Mouse (Mus musculus): ENCODE measurements around the gene Fancg. TPM values are rescaled to one million over a fixed set of nuclear protein-coding genes. Genes with fewer than 3 reads are reported as not detected.

The Fancg gene
- 8.2 and 9.7 TPM in 2 replicates for polyA plus RNA-seq (2012; rRNA removed)

DNA sequence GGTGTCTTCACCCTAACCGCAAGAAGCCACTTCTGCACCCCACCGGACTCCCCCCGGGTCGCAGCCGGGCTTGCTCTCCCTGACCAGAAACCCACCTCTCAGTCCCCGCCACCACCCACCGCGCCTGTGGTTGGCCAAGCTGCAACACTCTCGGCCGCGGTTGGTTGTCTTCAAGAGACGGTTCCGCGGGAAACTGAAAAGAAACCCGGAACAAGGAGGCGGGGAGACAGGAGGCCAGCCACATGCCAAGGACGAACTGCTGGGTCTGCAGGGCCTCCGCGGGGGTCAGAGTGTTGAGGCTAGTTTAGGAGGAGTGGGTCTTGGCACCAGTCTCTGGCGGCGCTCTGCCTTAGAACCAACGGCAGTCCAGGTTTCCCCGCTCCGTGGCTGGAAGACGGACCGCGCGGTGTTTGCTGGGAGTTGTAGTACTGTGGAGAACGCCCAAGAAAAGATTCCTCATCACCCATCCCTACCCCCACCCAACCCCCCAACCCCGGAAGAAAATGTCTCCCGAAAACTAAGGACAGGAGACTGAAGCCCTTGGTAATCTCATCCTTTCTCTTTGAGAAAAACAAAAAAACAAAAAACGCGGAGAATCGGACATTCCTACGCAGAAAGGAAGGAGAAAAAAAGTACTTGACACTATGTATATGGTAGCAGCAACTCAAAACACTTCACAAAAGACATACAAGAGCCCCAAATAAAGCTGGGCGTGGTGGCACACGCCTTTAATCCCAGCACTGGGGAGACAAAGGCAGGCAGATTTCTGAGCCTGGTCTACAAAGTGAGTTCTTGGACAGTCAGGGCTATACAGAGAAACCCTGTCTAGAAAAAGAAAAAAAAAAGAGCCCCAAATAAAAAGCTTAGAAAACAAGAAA, at the start of gene Fancg:
Gene Fancg, minus strand, starts transcription at position 346 of the 878 bp plus-strand sequence.

DNA sequence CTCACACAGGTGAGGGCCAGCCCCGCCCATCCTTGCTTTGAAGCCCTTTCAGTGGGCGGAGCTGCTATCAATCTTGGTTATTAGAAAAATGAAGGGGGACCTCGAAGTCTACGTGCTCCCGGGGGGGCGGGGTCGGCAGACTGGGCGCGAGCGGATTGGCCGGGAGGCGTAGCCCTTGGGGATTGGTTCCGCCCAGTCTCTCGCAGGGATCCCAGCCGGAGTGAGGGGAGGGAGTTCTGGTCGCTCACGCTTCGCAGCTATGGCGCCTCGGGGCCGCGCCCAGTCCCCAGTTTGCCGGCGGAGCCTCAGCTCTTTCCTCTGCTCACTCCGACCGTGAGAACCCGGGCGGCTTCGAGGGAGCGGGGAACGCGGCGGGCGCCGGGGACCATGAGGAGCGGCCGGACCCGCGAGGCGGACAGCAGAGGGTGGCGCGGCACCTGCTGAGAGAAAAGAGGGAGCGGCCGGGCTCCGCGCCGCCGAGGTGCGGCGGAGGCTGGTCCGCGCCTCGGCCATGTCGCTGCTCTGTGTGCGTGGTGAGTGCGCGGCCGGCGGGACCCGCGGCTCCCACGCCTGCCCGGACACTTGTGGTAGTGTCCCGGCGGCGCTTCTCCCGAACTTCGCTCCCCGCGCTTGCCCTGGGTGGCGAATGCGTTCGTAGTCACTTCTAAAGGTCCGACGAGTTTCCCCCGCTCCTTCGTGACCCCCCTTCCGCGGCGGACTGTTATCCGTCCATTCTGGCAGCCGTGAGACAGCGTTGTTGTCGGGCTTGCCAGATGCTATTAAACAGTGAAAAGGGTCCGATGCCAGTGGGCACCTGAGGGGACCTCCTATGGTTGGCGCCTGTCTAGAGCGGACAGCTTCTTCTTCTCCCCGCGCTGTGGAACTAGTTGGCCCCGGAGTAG, 48.7 kb upstream of the Fancg start, which contains the start of gene Unc13b:
Gene Unc13b, plus strand, starts transcription at position 201 of the 902 bp plus-strand sequence.

DNA sequence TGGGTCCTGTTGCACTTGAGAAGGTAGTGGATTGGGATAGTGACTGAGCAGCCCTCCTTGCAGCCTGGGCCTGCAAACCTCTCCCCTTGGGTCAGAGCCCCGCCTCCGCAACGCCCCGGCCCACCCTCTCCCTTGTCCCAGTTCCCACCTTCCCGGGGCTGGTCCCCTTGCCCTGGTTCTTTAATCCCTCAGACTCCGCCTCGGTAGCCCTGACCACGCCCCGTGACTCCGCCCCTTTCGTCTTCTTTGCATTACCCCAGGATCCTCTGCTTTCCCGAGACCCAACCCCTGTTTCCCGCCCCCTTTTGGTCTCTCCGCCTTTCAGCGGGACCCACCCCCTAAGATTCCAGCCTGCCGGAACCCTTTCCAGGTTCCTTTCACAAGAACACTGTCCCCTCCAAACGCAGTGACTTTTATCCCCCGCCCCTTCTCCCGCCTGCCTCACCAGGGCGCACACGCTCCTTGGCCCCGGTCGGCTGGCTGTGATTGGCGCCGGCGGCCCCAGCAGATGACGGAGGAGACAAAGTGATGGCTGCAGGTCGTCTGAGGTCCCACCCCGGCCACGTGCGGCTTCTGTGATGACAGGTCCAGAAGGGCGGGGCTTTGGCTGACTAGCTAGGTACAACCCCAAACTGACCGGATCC, 35.5 kb upstream of the Fancg start, which contains the start of gene Fam214b:
Gene Fam214b, minus strand, starts transcription at position 562 of the 644 bp plus-strand sequence.

DNA sequence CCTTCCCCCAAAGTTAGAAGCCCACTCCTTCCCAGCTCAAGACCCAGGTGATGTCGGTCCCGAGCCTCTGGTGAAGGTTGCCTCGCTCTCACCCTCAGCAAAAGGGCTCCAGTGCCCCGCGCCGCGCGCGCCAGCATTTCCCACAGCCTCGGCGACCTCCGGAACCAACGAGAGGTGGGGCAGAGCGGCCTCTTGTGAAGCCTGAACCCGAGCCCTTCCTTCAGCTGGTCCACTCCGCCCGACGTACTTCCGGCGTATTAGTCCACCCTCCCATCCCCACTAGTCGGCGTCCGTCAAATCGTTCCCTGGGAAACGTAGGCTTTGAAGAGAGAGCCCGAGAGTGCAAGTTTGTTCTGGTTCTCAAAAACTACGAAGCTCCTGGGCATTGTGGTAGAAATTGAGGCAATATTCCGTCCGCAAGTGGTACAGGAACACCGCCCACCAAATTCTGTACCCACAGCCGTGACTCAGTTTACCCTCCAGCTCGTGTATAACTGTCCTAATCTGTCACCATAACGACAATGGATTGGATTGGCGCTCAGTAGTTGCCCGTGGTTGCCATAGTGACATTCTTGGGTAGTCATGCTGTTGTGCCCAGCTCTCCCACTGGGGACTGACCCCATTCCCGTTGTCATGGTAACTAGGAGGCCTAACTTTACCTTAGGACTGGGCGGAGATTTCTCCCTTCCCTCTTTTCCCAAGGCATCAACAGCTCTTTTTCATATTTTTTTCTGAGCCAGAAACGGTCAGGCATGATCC, 21.1 kb upstream of the Fancg start, which contains the start of gene Stoml2:
Gene Stoml2, minus strand, starts transcription at position 474 of the 759 bp plus-strand sequence.

DNA sequence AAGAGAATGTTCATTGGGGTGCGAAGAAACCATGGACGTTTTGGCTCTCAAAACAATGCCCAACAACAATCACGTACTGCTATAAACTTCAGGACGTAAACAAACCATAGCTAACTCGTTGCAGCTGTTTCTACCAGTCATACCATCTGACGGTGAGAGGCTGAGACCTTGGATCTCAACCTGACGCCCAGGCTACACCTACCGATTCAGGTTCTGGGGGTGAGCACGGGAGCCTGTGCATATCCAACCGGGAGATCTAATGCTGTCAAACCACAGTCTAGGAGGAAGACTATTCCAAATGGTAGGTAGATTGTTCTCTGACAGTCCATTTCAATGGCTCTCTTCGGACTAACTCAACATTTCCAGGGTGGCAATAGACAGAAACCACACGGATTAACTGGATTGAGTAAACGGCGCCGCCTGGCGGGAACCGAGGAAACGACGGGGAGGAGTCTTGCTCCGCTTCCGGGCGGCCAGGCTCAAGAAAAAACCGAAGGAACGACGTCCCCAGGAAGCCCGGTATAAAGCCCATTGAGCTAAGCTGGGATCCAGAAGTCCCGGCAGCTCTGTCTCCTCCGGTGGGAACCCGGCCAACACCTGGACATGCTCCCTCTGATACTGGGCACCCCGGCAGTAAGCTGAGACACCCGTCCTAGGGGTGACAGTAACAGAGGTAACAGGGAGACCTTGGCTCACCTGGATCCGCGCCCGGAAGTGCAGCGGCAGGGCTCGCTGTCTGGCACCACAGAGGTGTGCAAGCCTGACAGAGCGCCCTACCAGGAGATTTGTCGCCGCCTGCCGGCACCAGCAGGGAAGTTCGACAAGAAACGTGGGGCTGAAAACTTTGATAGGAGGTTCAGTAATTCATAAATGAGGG, 15.0 kb upstream of the Fancg start, which contains the start of gene Pigo:
Gene Pigo, minus strand, starts transcription at position 736 of the 877 bp plus-strand sequence.

DNA sequence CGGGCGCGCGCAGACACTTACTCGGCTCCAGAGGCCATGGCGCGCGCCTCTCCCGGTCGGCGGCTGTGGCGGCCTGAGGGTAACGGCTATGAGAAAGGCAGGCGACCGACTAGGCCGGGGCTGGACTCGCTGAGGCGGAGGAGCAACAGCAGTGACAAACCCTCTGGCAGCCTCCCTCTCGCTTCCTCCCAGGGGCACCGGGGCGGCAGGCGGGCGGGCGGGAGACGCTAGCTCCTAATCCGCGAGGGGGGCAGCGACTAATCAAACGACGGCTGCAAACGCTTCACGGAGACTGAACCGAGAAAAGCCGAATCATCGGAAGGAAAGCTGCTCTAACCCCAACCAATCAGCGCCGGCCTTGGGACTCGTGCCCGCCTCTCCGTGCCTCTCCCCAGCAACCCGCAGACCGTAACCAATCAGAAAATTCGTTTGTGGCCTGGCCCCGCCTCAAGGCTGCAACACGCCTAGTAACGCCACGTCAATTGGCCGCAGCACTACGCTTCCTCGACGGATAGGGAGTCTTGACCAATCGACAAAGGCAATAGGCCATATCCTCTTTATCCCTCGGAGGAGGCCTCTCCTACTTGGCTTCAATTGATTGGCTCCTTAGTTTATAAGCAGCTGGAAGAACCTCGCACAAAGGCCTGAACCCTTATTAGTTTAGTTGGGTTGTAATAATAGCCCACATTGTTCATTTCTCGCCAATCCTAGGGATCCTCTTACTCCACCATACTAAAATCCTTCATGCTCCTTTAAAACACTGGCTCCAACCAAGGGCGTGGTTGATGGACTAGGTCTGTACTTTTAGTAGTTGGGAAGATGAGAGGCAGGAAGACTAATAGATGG, 9.9 kb downstream of the Fancg start, which contains the start of gene Vcp:
Gene Vcp, minus strand, starts transcription at position 367 of the 846 bp plus-strand sequence.

DNA sequence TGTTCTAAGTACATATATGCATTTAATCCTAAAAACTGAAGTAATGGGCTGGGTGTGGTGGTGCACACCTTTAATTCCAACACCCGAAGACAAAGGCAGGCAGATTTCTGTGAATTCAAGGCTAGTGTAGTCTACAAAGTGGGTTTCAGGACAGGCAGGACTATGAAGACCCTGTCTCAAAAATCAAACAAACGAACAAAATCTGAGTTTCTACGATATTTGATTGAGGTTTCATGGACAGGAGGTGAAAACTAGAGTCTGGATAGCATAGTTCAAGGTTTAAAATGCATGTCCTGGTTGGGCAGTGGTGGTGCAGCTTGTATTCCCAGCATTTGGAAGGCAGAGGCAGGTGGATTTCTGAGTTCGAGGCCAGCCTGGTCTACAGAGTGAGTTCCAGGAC, 41.0 kb downstream of the Fancg start, which contains the start of gene 1700022I11Rik:
Gene 1700022I11Rik, plus strand, starts transcription at position 301 of the 400 bp plus-strand sequence.

Other genes with a start within 250 kb of the Fancg start
- 0.02 and 0.17 TPM in 2 replicates for gene Ccl21a, start 236.5 kb downstream of the Fancg start, polyA plus RNA-seq (2012; rRNA removed)
- 0.11 and 0.25 TPM in 2 replicates for gene Fam205a1, start 156.6 kb downstream of the Fancg start, polyA plus RNA-seq (2012; rRNA removed)
- gene Gm12394, start 153.7 kb downstream of the Fancg start, polyA plus RNA-seq (2012; rRNA removed) = not detected in 2 replicates
- 0.03 and 0.06 TPM in 2 replicates for gene Fam205c, start 136.3 kb downstream of the Fancg start, polyA plus RNA-seq (2012; rRNA removed)
- gene Phf24, start 93.8 kb downstream of the Fancg start, polyA plus RNA-seq (2012; rRNA removed) = 0.09 TPM in 2 replicates
- gene Dnajb5, start 60.7 kb downstream of the Fancg start, polyA plus RNA-seq (2012; rRNA removed) = 0.85 and 0.96 TPM in 2 replicates
- gene 1700022I11Rik, start 40.9 kb downstream of the Fancg start, polyA plus RNA-seq (2012; rRNA removed) = 0.06 TPM in 1 of 2 replicates, not detected in the other
- 84.9 and 92.1 TPM in 2 replicates for gene Vcp, start 10.0 kb downstream of the Fancg start, polyA plus RNA-seq (2012; rRNA removed)
- 6.6 and 9.3 TPM in 2 replicates for gene Pigo, start 15.3 kb upstream of the Fancg start, polyA plus RNA-seq (2012; rRNA removed)
- 74.1 and 96.3 TPM in 2 replicates for gene Stoml2, start 21.2 kb upstream of the Fancg start, polyA plus RNA-seq (2012; rRNA removed)
- 15.8 and 22.5 TPM in 2 replicates for gene Fam214b, start 35.7 kb upstream of the Fancg start, polyA plus RNA-seq (2012; rRNA removed)
- gene Unc13b, start 48.4 kb upstream of the Fancg start, polyA plus RNA-seq (2012; rRNA removed) = 0.78 and 0.81 TPM in 2 replicates

Measured in liver, embryonic 14 days (tissue).